Mouse (Mus musculus) heart, embryonic 14.5 days (tissue): ENCODE results near the gene Stx6. TPM values are rescaled to one million over a fixed set of nuclear protein-coding genes. Genes with fewer than 3 reads are reported as not detected.
"Not testable (repeated sequence)": the region's sequence is repeated elsewhere in the genome, so short reads cannot be mapped to it uniquely, and the experiment has no call there.

Experiments used
- ATAC-seq: fragments of 200-750 bp; cut with Nextera tagmentation; 2 replicates; pipeline ENCODE4 v1.8.0; 2017; ENCODE audit warnings: low read depth, moderate TSS enrichment; ENCODE audit not compliant: insufficient number of reproducible peaks, insufficient read depth, low FRiP score
- H3K27ac ChIP-seq, 2 experiments: fragments of 200-500 bp in 1 of 2; fragments of 300-500 bp in 1 of 2; sonication (generic) in 1 of 2; replicated peaks in 1 of 2; 2 replicates each; pipeline ENCODE4 v1.5.1; 2012 to 2014; ENCODE audit warnings: low read depth in 2 of 2, low read length in 2 of 2, control low read depth in 1 of 2, mild to moderate bottlenecking in 1 of 2, mixed read lengths in 1 of 2; ENCODE audit not compliant: control insufficient read depth in 1 of 2, insufficient read depth in 1 of 2
- H3K27me3 ChIP-seq: fragments of 300-500 bp; sonication (generic); 2 replicates; pipeline ENCODE4 v1.6.1; 2014; ENCODE audit warnings: mild to moderate bottlenecking, low read length, control low read depth; ENCODE audit not compliant: control insufficient read depth, insufficient read depth
- H3K36me3 ChIP-seq: fragments of 300-500 bp; sonication (generic); 2 replicates; pipeline ENCODE4 v1.6.1; 2014; ENCODE audit warnings: mild to moderate bottlenecking, control low read depth, low read length, mixed read lengths; ENCODE audit not compliant: control insufficient read depth, insufficient read depth
- H3K4me1 ChIP-seq, 2 experiments: fragments of 200-500 bp in 1 of 2; fragments of 300-500 bp in 1 of 2; sonication (generic) in 1 of 2; 2 replicates each; pipeline ENCODE4 v1.6.1; 2012 to 2014; ENCODE audit warnings: low read length in 2 of 2, control low read depth in 1 of 2, mixed read lengths in 1 of 2; ENCODE audit not compliant: control insufficient read depth in 2 of 2, insufficient read depth in 2 of 2
- H3K4me2 ChIP-seq: fragments of 300-500 bp; sonication (generic); 2 replicates; pipeline ENCODE4 v1.6.1; 2014; ENCODE audit warnings: mild to moderate bottlenecking, low read length
- H3K4me3 ChIP-seq, 2 experiments: fragments of 200-500 bp in 1 of 2; fragments of 300-500 bp in 1 of 2; sonication (generic) in 1 of 2; 2 replicates each; pipeline ENCODE4 v1.5.1; 2012 to 2014; ENCODE audit warnings: low read length in 2 of 2, mild to moderate bottlenecking in 2 of 2, control low read depth in 1 of 2, low read depth in 1 of 2, moderate library complexity in 1 of 2; ENCODE audit not compliant: control insufficient read depth in 1 of 2, insufficient read depth in 1 of 2
- H3K9ac ChIP-seq: fragments of 300-500 bp; sonication (generic); 2 replicates; pipeline ENCODE4 v1.6.1; 2014; ENCODE audit warnings: mild to moderate bottlenecking, low read length
- H3K9me3 ChIP-seq: fragments of 300-500 bp; sonication (generic); 2 replicates; pipeline ENCODE4 v1.6.1; 2016; ENCODE audit warnings: low read length, control low read depth; ENCODE audit not compliant: control insufficient read depth
- WGBS: fragments of 180-500 bp; shearing (Covaris S2); extraction: QIAGEN DNeasy Blood & Tissue Kit; methylation state at CpG from one replicate; pipeline ENCODE4 v1.1.7; 2014; 5-methylcytosine and 5-hydroxymethylcytosine counted together
- polyA plus RNA-seq: library from polyadenylated mRNA; unstranded; fragments of >200 nt; fragmentation: Nextera tagmentation; extraction: Ambion mirVana; gene quantifications from 2 replicates; pipeline ENCODE4 v1.2.1, GENCODE M21; 2014

Stx6 gene
- polyA plus RNA-seq, 1 experiment from 2014 or later = 56.4 TPM

DNA sequence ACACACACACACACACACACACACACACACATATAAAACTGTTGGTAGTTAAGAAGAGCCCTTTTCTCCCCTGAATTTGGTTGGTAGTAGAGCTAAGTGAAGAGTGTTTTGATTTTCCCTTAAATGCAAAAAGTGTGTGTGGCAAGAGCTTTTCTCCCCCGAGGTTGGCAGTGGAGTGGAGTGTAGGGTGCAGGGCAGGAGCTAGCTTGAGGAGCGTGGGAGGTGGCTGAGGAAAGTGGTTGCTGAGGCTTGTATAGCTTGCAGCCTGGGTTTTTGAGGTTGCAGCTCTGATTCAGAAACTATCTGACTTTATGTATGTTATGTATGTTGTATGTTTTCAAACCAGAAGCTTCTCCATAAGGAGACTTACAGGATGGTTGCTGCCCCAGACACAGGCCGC lies 8.9 kb downstream of the Stx6 start:
- H3K4me3 ChIP-seq = no peak overlapping the region
- WGBS = 82% methylated on average over 3 of the region's 3 CpGs
- peaks cover 4 to 9% of the 10 kb centered on the region in 2 experiments for H3K4me1 ChIP-seq
- no peak overlapping the region for H3K9ac ChIP-seq
- H3K36me3 ChIP-seq = no peaks in the 10 kb centered on the region
- ATAC-seq = no peak
- H3K27me3 ChIP-seq = no peaks in the 10 kb centered on the region
- H3K4me2 ChIP-seq = no peak overlapping the region
- no peak overlapping the region for H3K27ac ChIP-seq
- H3K9me3 ChIP-seq = no peaks in the 10 kb centered on the region

DNA sequence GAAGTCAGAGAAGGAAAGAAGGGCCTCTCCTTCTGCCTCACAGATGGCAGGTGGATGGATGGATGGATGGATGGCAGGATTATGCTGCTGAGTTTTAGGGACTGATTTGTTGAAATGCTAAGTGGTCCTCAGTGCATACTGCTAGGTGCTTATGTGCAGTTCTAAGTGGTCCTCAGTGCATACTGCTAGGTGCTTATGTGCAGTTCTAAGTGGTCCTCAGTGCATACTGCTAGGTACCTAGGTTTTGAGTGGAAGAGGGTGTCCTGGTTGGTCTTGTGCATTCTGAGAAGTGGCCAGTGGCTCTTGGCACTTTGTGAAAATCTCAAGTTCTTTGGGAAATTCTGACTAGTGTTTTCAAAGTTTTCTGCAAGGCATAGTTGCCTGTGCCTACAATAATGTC lies 11.4 kb downstream of the Stx6 start:
- H3K36me3 ChIP-seq = peaks cover under 1% of the 10 kb centered on the region; the same call in 1 of the 2 replicates
- no peaks in the 10 kb centered on the region for H3K9me3 ChIP-seq
- H3K4me2 ChIP-seq = no peak overlapping the region
- H3K27me3 ChIP-seq = no peaks in the 10 kb centered on the region
- no peak overlapping the region for H3K4me3 ChIP-seq
- peaks cover 4 to 9% of the 10 kb centered on the region in 2 experiments for H3K4me1 ChIP-seq
- H3K9ac ChIP-seq = no peak overlapping the region
- no peak overlapping the region for H3K27ac ChIP-seq
- no peak for ATAC-seq

DNA sequence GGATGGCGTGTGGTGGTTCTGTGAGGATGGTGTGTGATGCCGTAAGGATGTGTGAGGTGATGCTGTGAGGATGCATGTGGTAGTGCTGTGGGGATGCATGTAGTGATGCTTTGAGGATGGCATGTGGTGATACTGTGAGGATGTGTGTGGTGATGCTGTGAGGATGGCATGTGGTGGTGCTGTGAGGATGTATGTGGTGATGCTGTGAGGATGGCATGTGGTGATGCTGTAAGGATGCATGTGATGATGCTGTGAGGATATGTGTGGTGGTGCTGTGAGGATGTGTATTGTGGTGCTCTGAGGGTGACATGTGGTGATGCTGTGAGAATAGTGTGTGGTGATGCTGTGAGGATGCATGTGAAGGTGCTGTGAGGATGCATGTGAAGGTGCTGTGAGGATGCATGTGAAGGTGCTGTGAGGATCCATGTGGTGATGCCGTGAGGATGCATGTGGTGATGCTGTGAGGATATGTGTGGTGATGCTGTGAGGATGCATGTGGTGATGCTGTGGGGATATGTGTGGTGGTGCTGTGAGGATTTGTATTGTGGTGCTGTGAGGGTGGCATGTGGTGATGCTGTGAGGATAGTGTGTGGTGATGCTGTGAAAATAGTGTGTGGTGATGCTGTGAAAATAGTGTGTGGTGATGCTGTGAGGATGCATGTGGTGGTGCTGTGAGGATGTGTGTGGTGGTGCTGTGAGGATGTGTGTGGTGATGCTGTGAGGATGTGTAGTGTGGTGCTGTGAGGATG lies 14.6 kb downstream of the Stx6 start:
- peaks cover 30% of the 10 kb centered on the region for H3K36me3 ChIP-seq
- H3K9me3 ChIP-seq = no peaks in the 10 kb centered on the region
- ATAC-seq = no peak
- H3K27me3 ChIP-seq = no peaks in the 10 kb centered on the region
- no peak overlapping the region for H3K9ac ChIP-seq
- no peak overlapping the region for H3K4me2 ChIP-seq
- H3K4me1 ChIP-seq = peaks cover 4 to 9% of the 10 kb centered on the region in 2 experiments
- WGBS = 91% methylated on average over 3 of the region's 3 CpGs
- H3K27ac ChIP-seq = no peak overlapping the region
- no peak overlapping the region for H3K4me3 ChIP-seq

DNA sequence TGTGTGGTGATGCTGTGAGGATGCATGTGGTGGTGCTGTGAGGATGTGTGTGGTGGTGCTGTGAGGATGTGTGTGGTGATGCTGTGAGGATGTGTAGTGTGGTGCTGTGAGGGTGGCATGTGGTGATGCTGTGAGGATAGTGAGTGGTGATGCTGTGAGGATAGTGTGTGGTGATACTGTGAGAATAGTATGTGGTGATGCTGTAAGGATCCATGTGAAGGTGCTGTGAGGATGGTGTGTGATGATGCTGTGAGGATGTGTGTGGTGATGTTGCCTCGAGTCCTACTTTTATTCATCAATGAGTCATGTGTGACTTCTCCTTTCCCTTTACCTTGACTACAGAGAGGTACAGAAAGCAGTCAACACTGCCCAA lies 15.1 kb downstream of the Stx6 start:
- not testable (repeated sequence) for ATAC-seq, H3K4me3 ChIP-seq, H3K27me3 ChIP-seq, H3K9me3 ChIP-seq, H3K27ac ChIP-seq, H3K4me1 ChIP-seq, H3K9ac ChIP-seq, H3K4me2 ChIP-seq
- H3K36me3 ChIP-seq = peaks cover 34% of the 10 kb centered on the region
- WGBS = 70% methylated on average over 1 of the region's 1 CpGs

DNA sequence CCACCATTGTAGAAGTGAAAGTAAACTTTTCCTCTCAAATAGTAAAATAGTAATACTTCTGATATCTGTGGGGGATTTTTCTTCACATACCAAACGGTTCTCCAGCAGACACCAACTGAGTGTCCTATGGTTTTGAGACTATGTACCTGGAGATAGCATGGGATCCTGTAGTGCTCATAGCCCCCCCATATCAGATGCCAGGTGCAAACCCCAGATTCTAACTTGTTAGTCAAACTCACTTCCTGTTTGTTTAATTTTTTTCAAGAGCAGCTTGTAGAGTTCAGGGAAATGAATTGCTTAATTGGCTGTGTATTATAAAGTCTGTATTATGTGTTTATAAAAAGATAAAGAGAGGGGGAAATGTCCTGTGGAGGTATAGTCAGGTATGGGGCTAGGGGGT lies 15.9 kb downstream of the Stx6 start:
- no peak overlapping the region for H3K27ac ChIP-seq
- no peak overlapping the region for H3K4me2 ChIP-seq
- no peak for ATAC-seq
- H3K36me3 ChIP-seq = peaks cover 42% of the 10 kb centered on the region
- no peaks in the 10 kb centered on the region for H3K27me3 ChIP-seq
- no peak overlapping the region for H3K4me3 ChIP-seq
- no peak overlapping the region for H3K9ac ChIP-seq
- H3K9me3 ChIP-seq = no peaks in the 10 kb centered on the region
- WGBS = 81% methylated on average over 1 of the region's 1 CpGs
- peaks cover 4 to 9% of the 10 kb centered on the region in 2 experiments for H3K4me1 ChIP-seq

DNA sequence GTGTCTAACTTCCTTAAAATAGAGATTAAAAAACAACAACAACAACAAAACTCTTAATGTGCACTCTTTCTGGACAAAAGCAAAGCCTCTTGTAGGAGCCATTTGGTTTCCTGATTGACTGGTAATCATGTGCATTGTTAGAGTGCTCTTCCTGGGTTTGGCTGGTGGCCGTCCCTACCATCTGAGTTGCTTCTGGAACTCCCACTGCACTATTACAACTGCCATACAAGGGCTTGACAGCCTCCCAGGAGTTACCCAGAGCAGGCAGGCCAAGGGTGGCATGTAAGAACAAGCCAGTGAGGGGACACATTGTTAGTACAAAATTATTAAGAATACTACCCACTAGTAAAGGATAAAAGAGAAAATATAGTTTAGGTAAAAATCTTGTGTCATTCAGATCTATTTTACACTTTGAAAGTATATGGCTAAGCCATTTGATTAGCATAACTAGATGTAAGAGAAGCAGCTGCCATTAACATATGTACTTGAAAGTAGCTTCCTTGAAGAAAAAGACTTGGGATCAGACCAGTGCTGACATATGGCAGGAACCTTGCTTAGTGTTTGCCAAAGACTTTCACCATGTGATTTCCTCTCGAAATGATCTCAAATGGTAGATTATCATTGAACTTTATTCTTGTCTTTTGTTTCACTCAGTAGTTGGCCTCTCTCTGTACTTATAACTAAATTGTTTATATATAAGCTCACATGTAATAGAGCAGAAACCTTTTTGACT lies 19.8 kb downstream of the Stx6 start:
- Histone ChIP-seq H3K4me3 (no peak overlapping the region), H3K27ac (no peak overlapping the region), H3K4me2 (no peak overlapping the region), H3K4me1 (peaks cover 0 to 6% of the 10 kb centered on the region in 2 experiments; a peak in 2 of 4 replicates), H3K9ac (no peak overlapping the region), H3K9me3 (no peaks in the 10 kb centered on the region), H3K36me3 (peaks cover 60% of the 10 kb centered on the region), H3K27me3 (no peaks in the 10 kb centered on the region)
- 72% methylated on average over 2 of the region's 2 CpGs for WGBS
- no peak for ATAC-seq

DNA sequence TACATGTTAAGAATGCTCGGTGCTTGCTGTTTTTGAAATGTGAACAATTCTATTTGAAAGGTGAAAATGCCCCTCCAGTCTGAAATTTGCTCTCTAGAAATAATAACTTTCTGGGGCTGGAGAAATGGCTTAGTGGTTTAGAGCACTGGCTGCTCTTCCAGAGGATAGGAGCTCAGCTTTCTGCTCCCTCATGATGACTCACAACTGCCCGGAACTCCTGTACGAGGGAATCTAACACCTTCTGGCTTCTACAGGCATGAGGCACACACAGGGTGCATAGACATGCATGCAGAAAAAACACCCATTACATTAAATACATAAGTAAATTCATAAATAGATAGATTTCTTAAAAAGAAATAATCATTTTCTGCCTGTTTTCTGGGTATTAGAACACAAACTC lies 25.7 kb downstream of the Stx6 start:
- Histone ChIP-seq H3K4me3 (no peak overlapping the region), H3K4me2 (no peak overlapping the region), H3K9me3 (no peaks in the 10 kb centered on the region), H3K4me1 (peaks cover 0 to 6% of the 10 kb centered on the region in 2 experiments; a peak in 2 of 4 replicates), H3K27me3 (no peaks in the 10 kb centered on the region), H3K9ac (no peak overlapping the region), H3K27ac (no peak overlapping the region; a peak in 1 of 4 replicates), H3K36me3 (peaks cover 39% of the 10 kb centered on the region)
- WGBS = 72% methylated on average over 3 of the region's 3 CpGs
- ATAC-seq = no peak
